Mouse (Mus musculus) frontal cortex, postnatal 10 days (tissue): ENCODE results near the gene Slc4a11.

Experiments
- DNase-seq, 2 experiments: peaks; one replicate each; pipeline ENCODE4 v3.0.0; 2022; ENCODE audit warnings: low spot score in 2 of 2, mixed read lengths in 1 of 2

The Slc4a11 gene

GRCm38 (mm10) chr2:130697153-130697810 lies at the start of gene Slc4a11:
Gene Slc4a11 (minus strand): TSS chr2:130697519.
- peak in 1 of 2 experiments; percentile 39 for DNase-seq

GRCm38 (mm10) chr2:130743576-130743975 lies 46.3 kb upstream of the Slc4a11 start:
- no peak for DNase-seq

GRCm38 (mm10) chr2:130740096-130740495 lies 42.8 kb upstream of the Slc4a11 start:
- DNase-seq = no peak

- DNase-seq = no peak
These were observed 40.7 kb upstream of the Slc4a11 start for GRCm38 (mm10) chr2:130738019-130738418.

GRCm38 (mm10) chr2:130735281-130735680 lies 38.0 kb upstream of the Slc4a11 start:
- DNase-seq = no peak

GRCm38 (mm10) chr2:130733444-130733843 lies 36.1 kb upstream of the Slc4a11 start:
- DNase-seq = no peak

- DNase-seq = peak in 1 of 2 experiments; percentile 22
These were observed 34.5 kb upstream of the Slc4a11 start for GRCm38 (mm10) chr2:130731855-130732254.

GRCm38 (mm10) chr2:130730746-130731145 lies 33.4 kb upstream of the Slc4a11 start:
- no peak for DNase-seq

- no peak for DNase-seq
These were observed 31.7 kb upstream of the Slc4a11 start for GRCm38 (mm10) chr2:130728906-130729585.

GRCm38 (mm10) chr2:130727752-130728151 lies 30.4 kb upstream of the Slc4a11 start:
- DNase-seq = no peak

GRCm38 (mm10) chr2:130724369-130724768 lies 27.1 kb upstream of the Slc4a11 start:
- DNase-seq = no peak

GRCm38 (mm10) chr2:130717951-130718350 lies 20.6 kb upstream of the Slc4a11 start:
- no peak for DNase-seq

- no peak for DNase-seq
These were observed 9.7 kb upstream of the Slc4a11 start for GRCm38 (mm10) chr2:130707057-130707456.

GRCm38 (mm10) chr2:130706602-130707001 lies 9.3 kb upstream of the Slc4a11 start:
- DNase-seq = no peak

GRCm38 (mm10) chr2:130705178-130705577 lies 7.9 kb upstream of the Slc4a11 start:
- DNase-seq = no peak

- DNase-seq = no peak
These were observed 7.0 kb upstream of the Slc4a11 start for GRCm38 (mm10) chr2:130704040-130705001.

GRCm38 (mm10) chr2:130697821-130698266 lies 525 bp upstream of the Slc4a11 start:
- DNase-seq = no peak

- no peak for DNase-seq
These were observed 593 bp downstream of the Slc4a11 start for GRCm38 (mm10) chr2:130696700-130697152.

- no peak for DNase-seq
These were observed 3.8 kb downstream of the Slc4a11 start for GRCm38 (mm10) chr2:130693563-130693962.

- DNase-seq = no peak
These were observed 8.3 kb downstream of the Slc4a11 start for GRCm38 (mm10) chr2:130689011-130689410.

GRCm38 (mm10) chr2:130685426-130685825 lies 11.9 kb downstream of the Slc4a11 start:
- DNase-seq = no peak

GRCm38 (mm10) chr2:130681531-130681930 lies 15.8 kb downstream of the Slc4a11 start:
- DNase-seq = no peak
